Mouse (Mus musculus) lung, postnatal 36 days (tissue): ENCODE results near the gene Ano2.

Experiments
- DNase-seq: peaks from one replicate; pipeline ENCODE4 v3.0.0; 2022; ENCODE audit warnings: mixed read lengths

The Ano2 gene

GRCm38 (mm10) chr6:125743203-125744100, 53.2 kb downstream of the Ano2 start:
- no peak for DNase-seq

- DNase-seq = no peak
These were observed 57.2 kb downstream of the Ano2 start for GRCm38 (mm10) chr6:125747322-125747930.

- DNase-seq = no peak
These were observed 58.4 kb downstream of the Ano2 start for GRCm38 (mm10) chr6:125748646-125749045.

- peak; percentile 19 for DNase-seq
These were observed 72.8 kb downstream of the Ano2 start for GRCm38 (mm10) chr6:125762851-125763519.

- DNase-seq = no peak
These were observed 83.0 kb downstream of the Ano2 start for GRCm38 (mm10) chr6:125773256-125773655.

- DNase-seq = no peak
These were observed 86.1 kb downstream of the Ano2 start for GRCm38 (mm10) chr6:125776291-125776690.

GRCm38 (mm10) chr6:125802954-125803353, 112.7 kb downstream of the Ano2 start:
- DNase-seq = no peak

GRCm38 (mm10) chr6:125803364-125804011, 113.3 kb downstream of the Ano2 start:
- DNase-seq = no peak

GRCm38 (mm10) chr6:125808996-125809649, 118.9 kb downstream of the Ano2 start:
- DNase-seq = no peak

- DNase-seq = no peak
These were observed 121.2 kb downstream of the Ano2 start for GRCm38 (mm10) chr6:125811395-125811794.

GRCm38 (mm10) chr6:125838121-125838520, 147.9 kb downstream of the Ano2 start:
- DNase-seq = no peak

- DNase-seq = peak; percentile 50
These were observed 151.1 kb downstream of the Ano2 start for GRCm38 (mm10) chr6:125841284-125841683.

GRCm38 (mm10) chr6:125851196-125851595, 161.0 kb downstream of the Ano2 start:
- DNase-seq = no peak

GRCm38 (mm10) chr6:125858294-125858693, 168.1 kb downstream of the Ano2 start:
- no peak for DNase-seq

GRCm38 (mm10) chr6:125868516-125868915, 178.3 kb downstream of the Ano2 start:
- peak; percentile 68 for DNase-seq

GRCm38 (mm10) chr6:125871482-125871881, 181.3 kb downstream of the Ano2 start:
- DNase-seq = no peak

- DNase-seq = no peak
These were observed 184.5 kb downstream of the Ano2 start for GRCm38 (mm10) chr6:125874742-125875141.

GRCm38 (mm10) chr6:125876884-125877283, 186.7 kb downstream of the Ano2 start:
- DNase-seq = no peak

- no peak for DNase-seq
These were observed 188.5 kb downstream of the Ano2 start for GRCm38 (mm10) chr6:125878671-125879070.

GRCm38 (mm10) chr6:125879306-125879705, 189.1 kb downstream of the Ano2 start:
- DNase-seq = no peak

- no peak for DNase-seq
These were observed 198.4 kb downstream of the Ano2 start for GRCm38 (mm10) chr6:125888596-125888995.

- no peak for DNase-seq
These were observed 204.1 kb downstream of the Ano2 start for GRCm38 (mm10) chr6:125894340-125894739.

- DNase-seq = no peak
These were observed 224.2 kb downstream of the Ano2 start for GRCm38 (mm10) chr6:125914446-125914845.
